Mouse (Mus musculus) myocyte (in vitro differentiated cells): ENCODE measurements at regions not wholly inside any gene's neighbourhood (a gene's known extent, or its start where the extent isn't known, plus 50 kb on each side); places are given as distances from the start of the nearest gene placed in this dataset.

ENCODE experiments used
- CEBPB ChIP-seq: IDR thresholded peaks from 2 replicates; pipeline ENCODE4 v1.6.1; 2011; ENCODE audit warnings: mild to moderate bottlenecking, moderate library complexity; ENCODE audit not compliant: poor library complexity, insufficient read depth, severe bottlenecking
- E2F4 ChIP-seq: IDR thresholded peaks from one replicate; pipeline ENCODE4 v1.6.1; 2011; ENCODE audit warnings: mild to moderate bottlenecking, control low read depth, moderate library complexity; ENCODE audit not compliant: insufficient read depth
- MAX ChIP-seq: IDR thresholded peaks from one replicate; pipeline ENCODE4 v1.6.1; 2011; ENCODE audit warnings: low read depth, mild to moderate bottlenecking, control low read depth
- MYOD1 ChIP-seq, 3 experiments: IDR thresholded peaks; one replicate each; pipeline ENCODE4 v1.6.1; 2011; ENCODE audit warnings: control low read depth in 2 of 3, low read depth in 2 of 3, mild to moderate bottlenecking in 2 of 3, moderate library complexity in 1 of 3; ENCODE audit not compliant: insufficient read length in 2 of 3, control insufficient read depth in 1 of 3
- MYOG ChIP-seq, 3 experiments: IDR thresholded peaks; one replicate each; pipeline ENCODE4 v1.6.1; 2011; ENCODE audit warnings: control low read depth in 2 of 3, low read depth in 2 of 3, mild to moderate bottlenecking in 2 of 3; ENCODE audit not compliant: insufficient read length in 2 of 3, control insufficient read depth in 1 of 3, insufficient read depth in 1 of 3
- POLR2A ChIP-seq: IDR thresholded peaks from one replicate; pipeline ENCODE4 v1.6.1; 2011; ENCODE audit warnings: low read depth, mild to moderate bottlenecking, control low read depth, moderate library complexity; ENCODE audit not compliant: insufficient read length
- POLR2AphosphoS2 ChIP-seq: IDR thresholded peaks from one replicate; pipeline ENCODE4 v1.6.1; 2011; ENCODE audit warnings: low read depth, control low read depth; ENCODE audit not compliant: insufficient read length
- REST ChIP-seq: IDR thresholded peaks from one replicate; pipeline ENCODE4 v1.6.1; 2011; ENCODE audit warnings: mild to moderate bottlenecking, control low read depth, moderate library complexity; ENCODE audit not compliant: insufficient read depth, insufficient read length
- SRF ChIP-seq: IDR thresholded peaks from one replicate; pipeline ENCODE4 v1.6.1; 2011; ENCODE audit warnings: low read depth; ENCODE audit not compliant: control insufficient read depth, insufficient read length
- TCF12 ChIP-seq: IDR thresholded peaks from one replicate; pipeline ENCODE4 v1.6.1; 2011; ENCODE audit warnings: mild to moderate bottlenecking, control low read depth; ENCODE audit not compliant: poor library complexity, insufficient read depth, severe bottlenecking
- TCF3 ChIP-seq: IDR thresholded peaks from one replicate; pipeline ENCODE4 v1.6.1; 2011; ENCODE audit warnings: low read depth, control low read depth; ENCODE audit not compliant: insufficient read length
- USF1 ChIP-seq: IDR thresholded peaks from one replicate; pipeline ENCODE4 v1.6.1; 2011; ENCODE audit warnings: low read depth, mild to moderate bottlenecking, control low read depth, moderate library complexity

DNA sequence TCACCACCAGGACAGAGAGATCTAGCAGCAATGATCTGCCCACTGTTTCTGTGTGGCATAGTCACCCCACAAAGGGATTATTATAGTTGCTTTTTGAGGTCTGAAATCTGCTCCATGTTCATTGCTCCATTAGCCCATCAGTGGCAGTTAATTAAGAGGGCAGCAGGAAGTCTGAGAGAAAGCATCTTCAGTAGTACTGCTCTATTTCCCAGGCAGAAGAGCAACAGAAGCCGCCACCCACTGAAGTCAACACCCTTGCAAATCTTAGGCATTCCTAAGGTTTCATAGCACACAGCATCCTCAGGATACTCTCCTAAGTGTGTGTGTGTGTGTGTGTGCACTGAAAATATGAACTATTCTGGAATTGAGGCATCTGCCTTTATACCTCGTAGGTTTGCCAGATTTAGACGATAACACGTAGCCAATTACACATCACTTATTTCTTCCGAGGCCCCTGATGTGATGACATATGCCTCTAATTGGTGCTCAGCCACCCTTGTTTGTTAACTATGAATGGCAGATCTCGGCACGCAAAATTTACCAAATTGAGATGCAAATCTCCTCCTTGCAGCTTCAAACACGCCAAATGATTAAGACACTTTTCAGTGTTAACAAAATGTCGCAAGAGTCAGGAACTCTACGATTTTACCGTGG, 161.0 kb upstream of the Lyplal1 start:
- no peak for TF ChIP-seq POLR2AphosphoS2
- no peak for TF ChIP-seq POLR2A
- TF ChIP-seq TCF12: no peak
- TF ChIP-seq MAX: no peak
- TF ChIP-seq CEBPB: no peak
- no peak for TF ChIP-seq E2F4
- TF ChIP-seq USF1: no peak
- no peak for TF ChIP-seq REST
- no peak for TF ChIP-seq MYOD1 (IDR thresholded peaks at IDR 0.05; ENCODE audit: control insufficient read depth in 1 of 3, insufficient read length in 2 of 3, low read depth in 2 of 3)
- TF ChIP-seq TCF3: no peak
- no peak for TF ChIP-seq MYOG (IDR thresholded peaks at IDR 0.05; ENCODE audit: control insufficient read depth in 1 of 3, insufficient read depth in 1 of 3, insufficient read length in 2 of 3, low read depth in 2 of 3)
- no peak for TF ChIP-seq SRF
